Mouse (Mus musculus): ENCODE measurements around the gene Ube2o. TPM values are rescaled to one million over a fixed set of nuclear protein-coding genes. Genes with fewer than 3 reads are reported as not detected.
"Not testable (repeated sequence)": the region's sequence is repeated elsewhere in the genome, so short reads cannot be mapped to it uniquely, and the experiment has no call there.

Gene Ube2o
- total RNA-seq, 2 experiments from 2014 or later: 5.0 to 6.1 TPM

- ATAC-seq (replicated peaks; ENCODE audit: poor library complexity): no peak; the same call in 1 of the 2 replicates
These were observed 62.8 kb downstream of the Ube2o start for GRCm38 (mm10) chr11:116518482-116518881.

- no peak for ATAC-seq (replicated peaks; ENCODE audit: poor library complexity)
These were observed 65.8 kb downstream of the Ube2o start for GRCm38 (mm10) chr11:116515330-116516020.

- ATAC-seq (replicated peaks; ENCODE audit: poor library complexity): no peak
These were observed 67.7 kb downstream of the Ube2o start for GRCm38 (mm10) chr11:116513531-116514038.

GRCm38 (mm10) chr11:116512987-116513386 lies 68.3 kb downstream of the Ube2o start:
- no peak for ATAC-seq (replicated peaks; ENCODE audit: poor library complexity)

GRCm38 (mm10) chr11:116512154-116512553 lies 69.1 kb downstream of the Ube2o start:
- no peak for ATAC-seq (replicated peaks; ENCODE audit: poor library complexity)

GRCm38 (mm10) chr11:116511301-116511868 lies 69.9 kb downstream of the Ube2o start:
- peak; percentile 61 for ATAC-seq (replicated peaks; ENCODE audit: poor library complexity)

GRCm38 (mm10) chr11:116508689-116509088 lies 72.6 kb downstream of the Ube2o start:
- no peak for ATAC-seq (replicated peaks; ENCODE audit: poor library complexity)

GRCm38 (mm10) chr11:116506151-116506875 lies 74.9 kb downstream of the Ube2o start:
- ATAC-seq (replicated peaks; ENCODE audit: poor library complexity): peak; percentile 85

- ATAC-seq (replicated peaks; ENCODE audit: poor library complexity): peak; percentile 42
These were observed 75.7 kb downstream of the Ube2o start for GRCm38 (mm10) chr11:116505573-116505972.

- ATAC-seq (replicated peaks; ENCODE audit: poor library complexity): no peak
These were observed 76.7 kb downstream of the Ube2o start for GRCm38 (mm10) chr11:116504516-116504915.

GRCm38 (mm10) chr11:116501005-116501746 lies 80.1 kb downstream of the Ube2o start:
- ATAC-seq (replicated peaks; ENCODE audit: poor library complexity): peak; percentile 64

- no peak for ATAC-seq (replicated peaks; ENCODE audit: poor library complexity)
These were observed 82.2 kb downstream of the Ube2o start for GRCm38 (mm10) chr11:116499018-116499417.

- ATAC-seq (replicated peaks; ENCODE audit: poor library complexity): no peak
These were observed 82.7 kb downstream of the Ube2o start for GRCm38 (mm10) chr11:116498596-116498995.

- no peak for ATAC-seq (replicated peaks; ENCODE audit: poor library complexity)
These were observed 83.9 kb downstream of the Ube2o start for GRCm38 (mm10) chr11:116497313-116497712.

GRCm38 (mm10) chr11:116494474-116495174 lies 86.6 kb downstream of the Ube2o start:
- ATAC-seq (replicated peaks; ENCODE audit: poor library complexity): no peak

- ATAC-seq (replicated peaks; ENCODE audit: poor library complexity): peak; percentile 74
These were observed 87.4 kb downstream of the Ube2o start, which contains the start of gene Prpsap1 for GRCm38 (mm10) chr11:116493795-116494252. Prpsap1 (minus strand) TSS chr11:116494202.

- ATAC-seq (replicated peaks; ENCODE audit: poor library complexity): no peak
These were observed 88.1 kb downstream of the Ube2o start for GRCm38 (mm10) chr11:116493191-116493590.

GRCm38 (mm10) chr11:116492507-116492906 lies 88.7 kb downstream of the Ube2o start:
- not testable (repeated sequence) for ATAC-seq (replicated peaks; ENCODE audit: poor library complexity)

- ATAC-seq (replicated peaks; ENCODE audit: poor library complexity): no peak
These were observed 89.9 kb downstream of the Ube2o start for GRCm38 (mm10) chr11:116491338-116491737.

All from megakaryocyte progenitor cell, adult 5-6 weeks (primary cell).